Mouse (Mus musculus): ENCODE results near the gene Cat. TPM values are rescaled to one million over a fixed set of nuclear protein-coding genes. Genes with fewer than 3 reads are reported as not detected.
A peak's percentile ranks its signal among the peaks of the same experiment; 100 is the strongest.

Gene Cat
- polyA plus RNA-seq, 1 experiment from 2014 or later, result 101 TPM

DNA sequence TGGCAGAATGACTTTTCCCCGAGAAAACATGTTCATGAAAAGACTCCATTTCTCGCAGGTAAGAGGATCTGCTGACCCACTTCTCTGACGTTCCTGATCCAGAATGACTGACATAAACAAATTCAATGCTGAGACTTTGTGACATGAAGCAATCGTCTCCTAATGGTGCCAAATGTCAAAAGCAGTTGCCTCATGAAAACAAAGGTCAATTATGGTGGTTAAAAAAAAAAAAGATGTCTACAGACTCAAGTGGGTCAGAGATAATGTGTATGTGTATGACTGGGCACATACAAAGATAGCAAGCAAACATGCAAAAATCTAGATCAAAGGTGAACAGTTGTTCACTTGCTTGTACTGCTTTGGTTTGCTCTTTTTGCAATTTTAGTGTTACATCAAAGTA, 8.9 kb upstream of the Cat start:
- no peaks in the 10 kb centered on the region for H3K36me3 ChIP-seq
- no peaks in the 10 kb centered on the region for H3K27me3 ChIP-seq (ENCODE audit: insufficient read depth, poor library complexity, severe bottlenecking)
- H3K4me1 ChIP-seq (replicated peaks), result peaks cover 4% of the 10 kb centered on the region; the same call in 1 of the 2 replicates
- DNase-seq (ENCODE audit: low spot score), result no peak
- no peak overlapping the region for H3K27ac ChIP-seq
- H3K4me3 ChIP-seq, result no peak overlapping the region
- H3K9me3 ChIP-seq, result no peaks in the 10 kb centered on the region
- WGBS, result 71% methylated on average over 4 of the region's 4 CpGs

DNA sequence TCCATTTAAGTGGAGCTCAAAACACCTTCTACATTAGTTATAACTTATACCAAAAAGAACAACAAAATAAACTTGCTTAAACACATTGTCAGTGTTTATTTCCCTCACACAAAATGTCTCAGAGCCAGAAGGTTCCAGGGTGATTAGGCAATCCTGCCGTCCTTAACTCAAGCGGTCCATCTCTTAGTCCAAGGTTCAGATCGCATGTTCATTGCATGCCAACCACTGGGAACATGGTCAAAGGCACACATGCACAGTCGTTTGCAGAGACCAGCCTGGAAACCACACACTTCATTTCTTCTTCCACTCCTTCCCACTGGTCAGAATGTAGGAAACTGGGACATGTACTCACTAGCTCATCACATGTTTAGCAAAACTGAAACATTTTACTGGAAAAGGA, 7.6 kb upstream of the Cat start:
- Histone ChIP-seq H3K4me1 (replicated peaks) (peaks cover 4% of the 10 kb centered on the region; the same call in 1 of the 2 replicates), H3K36me3 (no peaks in the 10 kb centered on the region), H3K27ac (no peak overlapping the region), H3K4me3 (no peak overlapping the region), H3K9me3 (no peaks in the 10 kb centered on the region), H3K27me3 (ENCODE audit: insufficient read depth, poor library complexity, severe bottlenecking) (no peaks in the 10 kb centered on the region)
- WGBS, result 92% methylated on average over 4 of the region's 4 CpGs
- DNase-seq (ENCODE audit: low spot score), result no peak

DNA sequence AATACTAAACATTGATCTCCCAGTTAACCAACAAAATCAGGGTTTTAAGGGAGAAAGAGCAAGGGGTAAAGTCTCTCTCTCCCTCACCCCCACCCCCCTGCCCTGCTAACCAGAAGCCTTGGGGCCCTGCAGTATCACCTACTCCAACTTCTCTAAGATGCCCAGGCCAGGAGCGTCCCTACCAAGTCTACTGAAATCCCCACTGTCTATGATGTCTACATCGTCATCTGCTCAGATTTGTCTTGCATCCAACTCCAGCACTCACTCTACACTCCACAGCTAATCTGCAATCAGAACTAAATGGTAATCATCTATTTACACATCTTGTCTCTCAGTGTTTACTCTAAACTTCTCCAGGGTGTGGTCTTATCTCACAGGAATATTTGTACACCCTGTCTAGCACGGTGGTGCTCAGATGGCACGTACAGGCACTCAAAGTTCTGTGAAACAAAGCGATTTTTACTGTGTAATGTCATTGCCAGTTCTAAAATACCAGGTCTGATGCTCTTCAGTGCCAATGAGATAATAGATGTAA, 907 bp downstream of the Cat start:
- H3K9me3 ChIP-seq, result no peaks in the 10 kb centered on the region
- 47% methylated on average over 5 of the region's 5 CpGs for WGBS
- no peaks in the 10 kb centered on the region for H3K36me3 ChIP-seq
- peak overlapping the region; percentile 84 for H3K4me3 ChIP-seq
- H3K27me3 ChIP-seq (ENCODE audit: insufficient read depth, poor library complexity, severe bottlenecking), result no peaks in the 10 kb centered on the region
- peaks cover 23% of the 10 kb centered on the region for H3K4me1 ChIP-seq (replicated peaks)
- no peak for DNase-seq (ENCODE audit: low spot score)
- peak overlapping the region; percentile 98 for H3K27ac ChIP-seq

DNA sequence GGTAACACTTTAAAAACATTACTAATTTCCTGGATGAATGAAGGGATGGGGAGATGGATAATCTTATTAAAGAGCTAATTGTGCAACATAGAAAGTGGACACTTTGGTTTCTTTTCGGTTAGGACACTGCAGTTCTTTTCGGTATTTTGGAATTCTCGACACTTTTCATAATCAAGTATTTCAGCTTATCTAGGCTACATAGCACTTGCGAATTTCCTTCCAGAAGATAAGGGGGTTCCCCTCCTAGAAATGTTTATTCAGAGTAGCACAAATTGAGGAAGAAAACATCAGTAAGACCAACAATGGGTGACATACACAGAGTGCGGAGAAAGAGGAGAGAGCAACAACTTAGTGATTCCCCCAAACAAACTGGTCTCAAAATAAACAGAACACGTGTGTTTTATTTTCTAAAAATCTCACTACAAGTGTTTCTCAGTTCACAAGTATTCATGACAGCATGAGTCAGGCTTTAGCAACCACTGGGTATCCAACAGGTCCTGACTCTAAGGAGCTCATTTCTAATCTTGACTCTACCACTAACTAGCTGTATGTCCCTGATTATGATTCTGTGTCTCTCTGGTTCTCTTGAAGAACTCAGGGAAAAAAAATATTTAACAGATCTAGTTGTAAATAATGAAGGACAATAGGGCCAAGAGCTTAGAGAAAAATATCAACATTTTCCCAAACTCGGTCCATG, 1.5 kb downstream of the Cat start:
- H3K36me3 ChIP-seq, result no peaks in the 10 kb centered on the region

DNA sequence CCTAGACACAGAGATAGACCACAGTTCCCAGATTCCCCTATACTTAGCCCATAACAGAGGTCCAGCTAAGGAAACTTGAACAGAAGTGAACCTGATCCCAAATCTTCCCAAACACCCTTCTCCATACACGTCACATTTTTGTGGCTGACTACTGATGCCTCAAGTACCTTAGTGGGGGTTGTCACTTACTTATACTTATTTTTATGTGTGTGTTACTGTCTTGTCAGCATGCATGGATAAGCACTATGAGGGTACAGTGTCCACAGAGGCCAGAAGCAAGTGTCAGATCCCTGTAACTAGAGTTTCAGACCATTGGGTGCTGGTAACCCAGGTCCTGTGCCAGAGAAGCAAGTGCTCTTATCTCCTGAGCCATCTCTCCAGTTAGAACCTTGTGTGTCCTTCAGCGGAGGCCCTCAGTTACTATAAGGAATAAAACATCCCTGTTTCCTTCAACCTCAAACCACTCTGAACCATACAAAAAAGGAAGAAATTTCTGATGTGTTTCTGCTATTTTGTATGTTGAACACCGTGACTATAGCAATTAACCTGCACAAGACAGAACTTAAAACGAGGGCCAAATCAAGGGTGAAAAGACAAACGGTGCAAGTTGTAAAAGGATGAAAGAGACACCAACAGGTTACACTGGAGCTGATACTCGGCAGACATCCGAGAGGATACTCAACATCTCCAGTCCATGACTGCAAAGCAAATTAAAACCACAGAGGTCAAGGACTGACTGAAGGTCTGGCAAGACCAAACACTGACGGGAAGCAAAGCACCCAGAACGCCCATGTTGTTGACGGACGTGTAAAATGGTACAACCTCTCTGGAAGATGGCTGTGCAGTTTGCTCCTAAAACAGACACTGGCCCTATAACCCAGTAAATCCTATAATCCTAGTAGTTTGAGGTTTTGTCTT, 3.4 kb downstream of the Cat start:
- H3K9me3 ChIP-seq, result no peaks in the 10 kb centered on the region
- H3K27ac ChIP-seq, result no peak overlapping the region
- H3K4me1 ChIP-seq (replicated peaks), result peaks cover 23% of the 10 kb centered on the region
- H3K36me3 ChIP-seq, result 0 out of 2 replicates have a peak, but pooled peaks cover 3% of the 10 kb centered on the region
- no peak overlapping the region for H3K4me3 ChIP-seq
- no peak for DNase-seq (ENCODE audit: low spot score)
- WGBS, result 88% methylated on average over 11 of the region's 11 CpGs
- H3K27me3 ChIP-seq (ENCODE audit: insufficient read depth, poor library complexity, severe bottlenecking), result no peaks in the 10 kb centered on the region

More for the DNA sequence above, 1.5 kb downstream of the Cat start:
- peak overlapping the region; percentile 84 for H3K4me3 ChIP-seq
- H3K9me3 ChIP-seq, result no peaks in the 10 kb centered on the region
- peaks cover 23% of the 10 kb centered on the region for H3K4me1 ChIP-seq (replicated peaks)
- H3K27ac ChIP-seq, result peak overlapping the region; percentile 98; the same call in 1 of the 2 replicates
- no peak for DNase-seq (ENCODE audit: low spot score)
- 88% methylated on average over 7 of the region's 7 CpGs for WGBS
- H3K27me3 ChIP-seq (ENCODE audit: insufficient read depth, poor library complexity, severe bottlenecking), result no peaks in the 10 kb centered on the region

DNA sequence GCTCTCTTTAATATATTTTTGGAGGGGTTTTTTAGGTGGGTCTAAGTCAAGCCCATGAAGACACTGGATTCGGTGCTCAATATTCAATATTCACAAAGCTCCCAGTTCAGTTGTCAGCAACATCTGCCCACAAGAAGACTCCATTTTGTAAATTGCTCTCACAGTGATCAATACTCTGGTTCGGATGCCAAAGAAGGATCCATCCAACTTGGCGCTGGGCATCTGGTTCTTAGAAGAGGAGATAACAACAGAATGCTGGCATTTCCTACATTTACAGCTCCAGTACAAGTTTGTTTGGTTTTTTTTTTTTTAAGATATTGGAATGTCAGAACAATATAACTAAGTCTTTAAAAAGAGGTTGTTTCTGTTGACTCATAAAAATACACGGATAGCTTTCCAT, 4.1 kb downstream of the Cat start:
- Histone ChIP-seq H3K27ac (no peak overlapping the region), H3K36me3 (peaks cover 4% of the 10 kb centered on the region; the same call in 1 of the 2 replicates), H3K27me3 (ENCODE audit: insufficient read depth, poor library complexity, severe bottlenecking) (no peaks in the 10 kb centered on the region), H3K4me3 (no peak overlapping the region), H3K4me1 (replicated peaks) (peaks cover 23% of the 10 kb centered on the region), H3K9me3 (no peaks in the 10 kb centered on the region)
- 94% methylated on average over 4 of the region's 4 CpGs for WGBS
- no peak for DNase-seq (ENCODE audit: low spot score)

DNA sequence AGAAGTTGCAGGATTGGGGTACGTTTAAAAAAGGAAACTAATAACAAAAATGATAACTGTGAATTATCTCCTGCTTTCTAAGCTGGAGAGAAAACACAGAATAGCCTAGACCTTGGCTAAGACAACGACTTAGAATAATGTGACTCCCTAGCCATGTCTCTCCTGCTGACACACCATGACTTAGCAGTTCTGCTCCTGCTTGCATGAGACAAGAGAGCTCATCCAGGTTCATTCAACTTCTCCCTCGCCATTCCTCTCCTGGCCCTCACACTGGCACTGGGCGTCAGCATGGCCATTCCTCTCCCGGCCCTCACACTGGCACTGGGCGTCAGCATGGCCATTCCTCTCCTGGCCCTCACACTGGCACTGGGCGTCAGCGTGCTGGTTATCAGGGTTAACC, 4.7 kb downstream of the Cat start:
- DNase-seq (ENCODE audit: low spot score), result no peak
- Histone ChIP-seq H3K36me3 (peaks cover 10% of the 10 kb centered on the region), H3K4me1 (replicated peaks) (peaks cover 23% of the 10 kb centered on the region), H3K4me3 (no peak overlapping the region), H3K27me3 (ENCODE audit: insufficient read depth, poor library complexity, severe bottlenecking) (no peaks in the 10 kb centered on the region), H3K9me3 (no peaks in the 10 kb centered on the region), H3K27ac (peak overlapping the region; percentile 36; the same call in 1 of the 2 replicates)
- WGBS, result 89% methylated on average over 8 of the region's 8 CpGs

DNA sequence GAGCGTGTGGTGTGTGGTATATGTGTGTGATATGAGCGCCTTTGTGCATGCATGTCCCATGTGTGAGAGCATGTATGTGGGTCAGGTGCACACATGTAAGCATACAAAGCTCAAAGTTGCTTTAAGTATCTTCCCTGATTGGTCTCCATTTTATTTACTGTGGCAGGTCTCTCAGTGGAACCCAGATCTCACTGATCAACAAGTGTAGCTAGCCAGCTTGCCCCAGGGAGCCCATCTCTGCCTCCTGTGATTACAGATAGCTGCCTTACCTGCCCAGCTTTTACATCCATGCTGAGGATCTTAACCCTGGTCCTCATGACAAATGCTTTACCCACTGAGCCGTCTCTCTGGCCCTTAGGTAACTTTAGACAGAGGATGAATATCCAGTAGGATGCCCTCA, 6.6 kb downstream of the Cat start:
- H3K4me1 ChIP-seq (replicated peaks), result peaks cover 9% of the 10 kb centered on the region
- H3K36me3 ChIP-seq, result peaks cover 30% of the 10 kb centered on the region
- DNase-seq (ENCODE audit: low spot score), result no peak
- WGBS, result 94% methylated on average over 3 of the region's 3 CpGs
- no peaks in the 10 kb centered on the region for H3K27me3 ChIP-seq (ENCODE audit: insufficient read depth, poor library complexity, severe bottlenecking)
- no peak overlapping the region for H3K4me3 ChIP-seq
- H3K27ac ChIP-seq, result no peak overlapping the region
- no peaks in the 10 kb centered on the region for H3K9me3 ChIP-seq

DNA sequence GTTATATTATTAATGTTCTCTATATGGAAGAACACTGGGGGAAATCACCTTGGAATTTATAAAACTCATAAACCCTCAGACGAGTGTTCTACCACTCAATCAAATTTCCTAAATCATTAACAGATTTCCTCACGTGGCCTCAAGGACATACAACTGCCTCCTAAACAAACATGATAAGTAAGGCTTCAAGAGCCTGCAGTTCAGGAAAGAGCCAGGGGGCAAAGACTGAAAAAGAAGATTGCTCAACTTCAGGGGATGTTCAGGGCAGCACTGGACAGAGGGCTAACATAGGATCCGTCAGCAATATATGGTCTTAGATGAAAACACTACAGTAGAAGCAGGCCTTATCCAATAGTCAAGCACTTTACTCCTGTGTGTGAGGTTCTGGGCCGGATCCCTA, 7.5 kb downstream of the Cat start:
- Histone ChIP-seq H3K4me1 (replicated peaks) (0 out of 2 replicates have a peak, but pooled peaks cover 2% of the 10 kb centered on the region), H3K27ac (no peak overlapping the region), H3K4me3 (no peak overlapping the region), H3K27me3 (ENCODE audit: insufficient read depth, poor library complexity, severe bottlenecking) (no peaks in the 10 kb centered on the region), H3K36me3 (peaks cover 38% of the 10 kb centered on the region), H3K9me3 (no peaks in the 10 kb centered on the region)
- WGBS, result 87% methylated on average over 4 of the region's 4 CpGs
- no peak for DNase-seq (ENCODE audit: low spot score)

DNA sequence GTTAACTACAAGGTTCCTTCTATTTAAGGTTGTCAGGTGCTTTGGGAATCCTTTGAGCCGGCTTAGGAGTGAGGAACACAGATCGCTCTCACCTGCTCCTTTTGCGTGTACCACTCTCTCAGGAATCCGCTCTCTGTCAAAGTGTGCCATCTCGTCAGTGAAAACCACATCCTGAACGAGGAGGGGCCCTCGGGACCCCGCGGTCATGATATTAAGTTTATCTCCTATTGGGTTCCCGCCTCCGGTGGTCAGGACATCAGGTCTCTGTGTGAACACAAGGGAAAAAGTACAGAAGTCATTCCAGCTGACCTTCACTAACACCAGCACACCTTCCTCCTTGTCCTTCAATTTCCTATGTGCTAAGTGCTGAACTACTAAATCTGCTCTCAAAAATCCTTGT, 8.3 kb downstream of the Cat start:
- 91% methylated on average over 11 of the region's 11 CpGs for WGBS
- Histone ChIP-seq H3K27ac (no peak overlapping the region), H3K36me3 (peaks cover 41% of the 10 kb centered on the region), H3K9me3 (no peaks in the 10 kb centered on the region), H3K4me1 (replicated peaks) (0 out of 2 replicates have a peak, but pooled peaks cover 2% of the 10 kb centered on the region), H3K27me3 (ENCODE audit: insufficient read depth, poor library complexity, severe bottlenecking) (no peaks in the 10 kb centered on the region), H3K4me3 (no peak overlapping the region)
- DNase-seq (ENCODE audit: low spot score), result no peak

DNA sequence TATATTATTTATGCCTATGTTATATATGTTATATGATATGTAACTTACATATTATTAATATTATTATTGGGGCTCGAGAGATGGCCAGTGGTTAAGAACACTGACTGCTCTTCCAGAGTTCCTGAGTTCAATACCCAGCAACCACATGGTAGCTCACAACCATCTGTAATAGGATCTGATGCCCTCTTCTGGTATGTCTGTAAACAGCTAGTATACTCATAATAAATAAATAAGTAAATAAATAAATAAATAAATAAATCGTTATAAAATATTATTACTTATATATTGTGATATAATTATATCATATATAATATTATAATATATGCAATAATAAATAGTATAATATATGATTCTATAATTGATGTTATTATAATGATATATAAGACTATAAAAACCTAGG, 8.8 kb downstream of the Cat start:
- H3K4me1 ChIP-seq (replicated peaks), result no peaks in the 10 kb centered on the region
- 91% methylated on average over 2 of the region's 2 CpGs for WGBS
- no peaks in the 10 kb centered on the region for H3K9me3 ChIP-seq
- no peak overlapping the region for H3K27ac ChIP-seq
- H3K36me3 ChIP-seq, result peaks cover 46% of the 10 kb centered on the region
- no peak overlapping the region for H3K4me3 ChIP-seq
- H3K27me3 ChIP-seq (ENCODE audit: insufficient read depth, poor library complexity, severe bottlenecking), result no peaks in the 10 kb centered on the region
- DNase-seq (ENCODE audit: low spot score), result no peak

DNA sequence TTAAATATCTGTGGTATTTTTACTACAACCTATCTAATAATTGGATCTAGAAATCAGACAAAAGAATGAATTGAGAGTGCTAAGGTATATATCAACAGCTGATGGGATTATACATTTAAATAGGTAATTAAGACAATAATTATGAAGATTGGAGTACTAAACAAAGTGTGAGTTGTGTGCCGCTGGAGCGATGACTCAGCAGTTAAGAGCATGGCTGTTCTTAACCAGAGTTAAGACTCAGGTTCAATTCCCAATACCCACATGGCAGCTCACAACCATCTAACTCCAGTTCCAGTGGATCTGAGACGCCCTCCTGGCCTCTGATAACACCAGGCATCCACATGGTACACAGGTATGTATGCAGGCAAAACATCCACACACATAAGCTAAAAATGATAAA, 11.6 kb downstream of the Cat start:
- no peaks in the 10 kb centered on the region for H3K9me3 ChIP-seq
- H3K27ac ChIP-seq, result no peak overlapping the region
- H3K36me3 ChIP-seq, result peaks cover 72% of the 10 kb centered on the region
- H3K4me1 ChIP-seq (replicated peaks), result no peaks in the 10 kb centered on the region
- H3K4me3 ChIP-seq, result no peak overlapping the region
- no peaks in the 10 kb centered on the region for H3K27me3 ChIP-seq (ENCODE audit: insufficient read depth, poor library complexity, severe bottlenecking)
- DNase-seq (ENCODE audit: low spot score), result no peak
- WGBS, result 92% methylated on average over 3 of the region's 3 CpGs
